Mouse (Mus musculus) forebrain, embryonic 13.5 days (tissue): Measurements from ENCODE around the gene Mylk. TPM values are rescaled to one million over a fixed set of nuclear protein-coding genes. Genes with fewer than 3 reads are reported as not detected.

Source experiments
- ATAC-seq: fragments of 200-750 bp; cut with Nextera tagmentation; 2 replicates; pipeline ENCODE4 v1.8.0; 2017
- H3K27ac ChIP-seq: fragments of 300-500 bp; sonication (generic); 2 replicates; pipeline ENCODE4 v1.5.1; 2015; ENCODE audit warnings: inconsistent platforms, mild to moderate bottlenecking, moderate library complexity
- H3K27me3 ChIP-seq: fragments of 300-500 bp; sonication (generic); 2 replicates; pipeline ENCODE4 v1.6.1; 2015; ENCODE audit warnings: mild to moderate bottlenecking, inconsistent platforms
- H3K36me3 ChIP-seq: fragments of 300-500 bp; sonication (generic); 2 replicates; pipeline ENCODE4 v1.6.1; 2015; ENCODE audit warnings: mild to moderate bottlenecking, inconsistent platforms; ENCODE audit not compliant: poor library complexity, severe bottlenecking
- H3K4me1 ChIP-seq: fragments of 300-500 bp; sonication (generic); 2 replicates; pipeline ENCODE4 v1.6.1; 2015; ENCODE audit warnings: inconsistent platforms
- H3K4me2 ChIP-seq: fragments of 300-500 bp; sonication (generic); 2 replicates; pipeline ENCODE4 v1.6.1; 2015; ENCODE audit warnings: inconsistent platforms, mild to moderate bottlenecking, moderate library complexity
- H3K4me3 ChIP-seq: fragments of 300-500 bp; sonication (generic); 2 replicates; pipeline ENCODE4 v1.5.1; 2015; ENCODE audit warnings: mild to moderate bottlenecking, inconsistent platforms
- H3K9ac ChIP-seq: fragments of 300-500 bp; sonication (generic); 2 replicates; pipeline ENCODE4 v1.6.1; 2015; ENCODE audit warnings: mild to moderate bottlenecking, inconsistent platforms
- H3K9me3 ChIP-seq: fragments of 300-500 bp; sonication (generic); replicated peaks from 2 replicates; pipeline ENCODE4 v1.6.1; 2016; ENCODE audit warnings: inconsistent platforms
- WGBS: fragments of 180-500 bp; shearing (Covaris S2); methylation state at CpG from one replicate; pipeline ENCODE4 v1.1.7; 2015; 5-methylcytosine and 5-hydroxymethylcytosine counted together
- polyA plus RNA-seq: library from polyadenylated mRNA; unstranded; fragments of >200 nt; fragmentation: Nextera tagmentation; extraction: Ambion mirVana; gene quantifications from 2 replicates; pipeline ENCODE4 v1.2.1, GENCODE M21; 2015

Gene Mylk
- polyA plus RNA-seq, 1 experiment from 2014 or later: 3.7 TPM

GRCm38 (mm10) chr16:34899071-34899808 is 154.2 kb downstream of the Mylk start:
- Histone ChIP-seq H3K27ac (no peak overlapping the region), H3K9ac (no peak overlapping the region), H3K9me3 (no peaks in the 10 kb centered on the region), H3K27me3 (no peaks in the 10 kb centered on the region), H3K4me2 (no peak overlapping the region), H3K4me3 (no peak overlapping the region), H3K4me1 (peaks cover 22% of the 10 kb centered on the region), H3K36me3 (no peaks in the 10 kb centered on the region)
- ATAC-seq: peak; percentile 19; the same call in 1 of the 2 replicates
- 61% methylated on average over 11 of the region's 11 CpGs for WGBS

DNA sequence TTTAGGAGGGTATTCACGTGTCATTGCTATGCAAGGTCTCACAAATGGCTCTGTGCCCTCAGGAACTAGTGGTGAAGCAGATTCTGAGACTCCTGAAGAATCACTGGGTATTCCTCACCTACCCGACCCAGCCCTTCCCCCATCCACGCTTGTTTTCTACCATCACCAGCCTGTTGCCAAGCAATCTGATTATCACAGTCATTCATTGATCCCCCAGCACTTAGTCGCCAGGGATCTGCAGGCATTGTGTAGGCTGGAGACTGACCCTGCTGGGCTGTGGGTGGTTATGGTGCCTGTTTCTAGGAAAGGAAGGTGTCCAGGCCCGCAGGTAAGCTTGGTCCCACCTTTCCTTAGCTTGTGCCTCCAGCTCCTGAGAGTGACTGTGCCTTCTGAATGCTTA is 155.0 kb downstream of the Mylk start:
- Histone ChIP-seq H3K4me3 (no peak overlapping the region), H3K27me3 (no peaks in the 10 kb centered on the region), H3K9me3 (no peaks in the 10 kb centered on the region), H3K27ac (no peak overlapping the region), H3K4me1 (peaks cover 22% of the 10 kb centered on the region), H3K4me2 (no peak overlapping the region), H3K9ac (no peak overlapping the region), H3K36me3 (no peaks in the 10 kb centered on the region)
- WGBS: 28% methylated on average over 5 of the region's 5 CpGs
- ATAC-seq: 0 out of 2 replicates have a peak, but pooled peaks have one; percentile 5

DNA sequence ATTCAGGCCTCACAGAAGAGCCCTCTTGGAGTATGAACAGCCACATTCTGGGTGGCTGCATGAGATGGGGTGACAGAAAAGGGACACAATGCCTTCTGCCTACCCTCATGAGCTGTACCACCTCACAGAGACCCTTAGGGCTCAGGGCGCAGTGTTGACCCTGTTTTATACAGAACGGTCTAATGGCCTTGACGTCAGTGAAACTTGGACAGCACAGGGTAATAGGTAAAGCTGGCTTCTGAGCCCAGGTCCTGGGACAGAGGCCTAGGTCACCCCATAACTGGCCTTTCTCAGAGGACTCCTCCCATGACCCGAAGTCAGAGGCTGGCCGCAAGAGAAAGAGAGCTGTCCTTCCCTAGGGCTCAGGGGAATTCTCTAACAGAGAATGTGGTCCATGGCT is 155.5 kb downstream of the Mylk start:
- Histone ChIP-seq H3K4me2 (no peak overlapping the region), H3K9me3 (no peaks in the 10 kb centered on the region), H3K27ac (no peak overlapping the region), H3K36me3 (no peaks in the 10 kb centered on the region), H3K9ac (no peak overlapping the region), H3K4me3 (no peak overlapping the region), H3K4me1 (peaks cover 22% of the 10 kb centered on the region), H3K27me3 (no peaks in the 10 kb centered on the region)
- WGBS: 75% methylated on average over 5 of the region's 5 CpGs
- ATAC-seq: no peak

DNA sequence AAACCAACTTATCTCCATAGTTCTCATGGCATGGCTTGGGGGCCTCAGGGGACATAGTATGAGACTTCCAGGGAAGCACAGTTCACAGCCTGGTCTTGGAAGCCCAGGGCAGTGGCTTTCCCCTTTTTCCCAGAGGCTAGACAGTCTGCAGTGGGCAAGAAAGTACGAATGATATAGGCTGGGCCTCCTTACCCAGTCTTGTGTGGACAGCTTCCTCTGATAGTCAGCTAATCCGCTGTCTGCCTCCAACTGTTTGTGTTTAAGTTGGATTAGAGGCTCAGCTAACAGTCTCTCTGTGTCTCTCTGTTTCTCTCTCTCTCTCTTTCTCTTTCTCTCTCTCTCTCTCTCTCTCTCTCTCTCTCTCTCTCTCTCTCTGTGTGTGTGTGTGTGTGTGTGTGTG is 156.0 kb downstream of the Mylk start:
- H3K4me1 ChIP-seq: peaks cover 22% of the 10 kb centered on the region
- no peak overlapping the region for H3K9ac ChIP-seq

GRCm38 (mm10) chr16:34901611-34902293 is 156.7 kb downstream of the Mylk start:
- 83% methylated on average over 7 of the region's 7 CpGs for WGBS
- Histone ChIP-seq H3K4me1 (peaks cover 22% of the 10 kb centered on the region), H3K4me3 (no peak overlapping the region), H3K9ac (no peak overlapping the region), H3K27me3 (no peaks in the 10 kb centered on the region), H3K27ac (no peak overlapping the region), H3K4me2 (no peak overlapping the region), H3K36me3 (no peaks in the 10 kb centered on the region), H3K9me3 (no peaks in the 10 kb centered on the region)
- peak; percentile 28; the same call in 1 of the 2 replicates for ATAC-seq

More for the DNA sequence above, 156.0 kb downstream of the Mylk start:
- H3K9me3 ChIP-seq: no peaks in the 10 kb centered on the region
- WGBS: 35% methylated on average over 2 of the region's 2 CpGs
- no peak overlapping the region for H3K27ac ChIP-seq
- no peak overlapping the region for H3K4me3 ChIP-seq
- H3K36me3 ChIP-seq: no peaks in the 10 kb centered on the region
- ATAC-seq: no peak
- H3K27me3 ChIP-seq: no peaks in the 10 kb centered on the region
- H3K4me2 ChIP-seq: no peak overlapping the region

GRCm38 (mm10) chr16:34902294-34902680 is 157.3 kb downstream of the Mylk start:
- peak; percentile 74 for ATAC-seq
- no peak overlapping the region for H3K4me2 ChIP-seq
- H3K4me3 ChIP-seq: no peak overlapping the region
- no peaks in the 10 kb centered on the region for H3K9me3 ChIP-seq
- H3K9ac ChIP-seq: no peak overlapping the region
- WGBS: 17% methylated on average over 9 of the region's 9 CpGs
- peaks cover 22% of the 10 kb centered on the region for H3K4me1 ChIP-seq
- no peaks in the 10 kb centered on the region for H3K27me3 ChIP-seq
- no peaks in the 10 kb centered on the region for H3K36me3 ChIP-seq
- H3K27ac ChIP-seq: no peak overlapping the region

DNA sequence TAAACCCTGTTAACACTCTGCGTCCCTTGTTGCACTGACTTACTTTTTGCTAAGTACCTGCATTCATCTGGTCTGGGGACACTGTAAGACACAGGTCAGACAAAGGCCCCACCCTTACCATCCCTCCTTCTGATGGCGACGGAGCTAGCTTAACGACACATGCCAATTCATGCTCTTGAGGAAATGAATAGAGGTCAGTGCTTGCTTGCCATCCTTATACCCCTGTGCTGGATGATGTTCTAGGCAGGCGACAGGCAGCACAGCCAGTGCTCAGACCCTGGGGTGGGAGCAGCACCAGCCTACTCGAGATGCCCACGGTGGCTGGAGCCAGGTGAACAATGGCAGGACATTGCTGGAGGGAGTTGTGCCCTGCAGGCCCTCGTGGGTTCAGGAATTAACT is 157.8 kb downstream of the Mylk start:
- Histone ChIP-seq H3K27ac (no peak overlapping the region), H3K9me3 (no peaks in the 10 kb centered on the region), H3K4me1 (peaks cover 22% of the 10 kb centered on the region), H3K9ac (no peak overlapping the region; the same call in 1 of the 2 replicates), H3K4me2 (no peak overlapping the region), H3K4me3 (no peak overlapping the region), H3K27me3 (no peaks in the 10 kb centered on the region), H3K36me3 (no peaks in the 10 kb centered on the region)
- WGBS: 80% methylated on average over 8 of the region's 8 CpGs
- ATAC-seq: peak; percentile 22

DNA sequence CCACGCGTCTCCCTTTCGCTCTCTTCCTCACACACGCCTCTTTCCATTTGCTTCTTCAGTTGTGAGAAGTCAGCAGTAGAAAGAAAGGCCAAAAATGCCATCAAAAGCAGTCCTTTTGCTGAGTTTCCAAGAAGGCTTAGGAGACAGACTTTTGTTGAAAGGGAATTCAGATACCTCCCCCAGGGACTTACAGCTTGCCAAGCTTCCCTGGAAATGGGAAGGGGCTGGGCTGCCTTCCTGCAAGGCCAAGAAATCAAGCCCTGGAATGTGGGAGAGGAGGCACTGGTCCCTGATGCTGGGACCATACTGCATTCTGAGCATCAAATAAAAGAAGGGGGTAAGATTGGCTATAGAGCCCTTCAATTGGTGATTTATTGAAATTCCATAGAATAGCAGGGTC is 159.9 kb downstream of the Mylk start:
- Histone ChIP-seq H3K36me3 (no peaks in the 10 kb centered on the region), H3K4me3 (no peak overlapping the region), H3K9me3 (no peaks in the 10 kb centered on the region), H3K4me2 (no peak overlapping the region), H3K9ac (no peak overlapping the region), H3K27me3 (no peaks in the 10 kb centered on the region), H3K27ac (no peak overlapping the region), H3K4me1 (peaks cover 12% of the 10 kb centered on the region)
- WGBS: 88% methylated on average over 4 of the region's 4 CpGs
- ATAC-seq: no peak

GRCm38 (mm10) chr16:34909437-34909836 is 164.4 kb downstream of the Mylk start:
- Histone ChIP-seq H3K27me3 (no peaks in the 10 kb centered on the region), H3K4me3 (no peak overlapping the region), H3K27ac (no peak overlapping the region), H3K4me1 (no peaks in the 10 kb centered on the region), H3K9me3 (no peaks in the 10 kb centered on the region), H3K4me2 (no peak overlapping the region), H3K36me3 (no peaks in the 10 kb centered on the region), H3K9ac (no peak overlapping the region)
- ATAC-seq: no peak
- 87% methylated on average over 6 of the region's 6 CpGs for whole genome bisulfite sequencing

GRCm38 (mm10) chr16:34917373-34917900 is 172.4 kb downstream of the Mylk start:
- 94% methylated on average over 4 of the region's 4 CpGs for WGBS
- no peak overlapping the region for H3K4me3 ChIP-seq
- H3K4me2 ChIP-seq: no peak overlapping the region
- no peaks in the 10 kb centered on the region for H3K27me3 ChIP-seq
- H3K9ac ChIP-seq: no peak overlapping the region
- H3K27ac ChIP-seq: no peak overlapping the region
- H3K36me3 ChIP-seq: no peaks in the 10 kb centered on the region
- no peaks in the 10 kb centered on the region for H3K9me3 ChIP-seq
- no peak for ATAC-seq
- H3K4me1 ChIP-seq: no peaks in the 10 kb centered on the region

- Histone ChIP-seq H3K9ac (no peak overlapping the region), H3K9me3 (no peaks in the 10 kb centered on the region), H3K4me3 (no peak overlapping the region), H3K27ac (no peak overlapping the region), H3K27me3 (no peaks in the 10 kb centered on the region), H3K4me1 (no peaks in the 10 kb centered on the region), H3K4me2 (no peak overlapping the region), H3K36me3 (no peaks in the 10 kb centered on the region)
- ATAC-seq: no peak
- WGBS: 13% methylated on average over 6 of the region's 6 CpGs
These were observed 175.2 kb downstream of the Mylk start for GRCm38 (mm10) chr16:34920182-34920581.

DNA sequence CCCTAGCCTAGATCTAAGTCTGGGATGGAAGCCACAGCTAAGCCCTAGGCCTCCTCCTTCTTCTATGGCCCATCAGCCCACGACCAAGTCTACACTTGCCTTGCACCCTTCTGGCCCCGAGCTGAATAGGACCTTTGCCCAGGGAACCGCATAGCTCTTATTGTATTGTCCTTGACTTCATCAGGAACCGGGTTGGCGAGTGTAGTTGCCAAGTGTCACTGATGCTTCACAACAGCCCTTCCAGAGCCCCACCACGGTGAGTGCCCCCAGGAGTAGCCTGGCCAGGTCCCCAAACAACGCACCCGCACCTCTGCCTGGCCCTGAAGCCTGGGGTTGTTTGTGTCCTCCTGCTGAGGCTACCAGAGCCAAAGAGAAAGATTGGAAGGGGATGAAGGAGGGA is 175.9 kb downstream of the Mylk start:
- H3K27ac ChIP-seq: no peak overlapping the region
- no peaks in the 10 kb centered on the region for H3K9me3 ChIP-seq
- no peak overlapping the region for H3K9ac ChIP-seq
- no peak for ATAC-seq
- WGBS: 76% methylated on average over 8 of the region's 8 CpGs
- no peaks in the 10 kb centered on the region for H3K4me1 ChIP-seq
- no peak overlapping the region for H3K4me3 ChIP-seq
- no peaks in the 10 kb centered on the region for H3K27me3 ChIP-seq
- no peaks in the 10 kb centered on the region for H3K36me3 ChIP-seq
- H3K4me2 ChIP-seq: no peak overlapping the region
